Mouse (Mus musculus) kidney, adult 2 months (tissue): Measurements from ENCODE around the gene Onecut1. TPM values are rescaled to one million over a fixed set of nuclear protein-coding genes. Genes with fewer than 3 reads are reported as not detected.

Source experiments
- DNase-seq: peaks from one replicate; pipeline ENCODE4 v3.0.0; 2021
- H3K27ac ChIP-seq: fragments of 200-500 bp; 2 replicates; pipeline ENCODE4 v1.5.1; 2012; ENCODE audit warnings: low read depth, low read length, control low read depth, inconsistent platforms; ENCODE audit not compliant: insufficient read depth
- H3K27me3 ChIP-seq: fragments of 200-500 bp; replicated peaks from 2 replicates; pipeline ENCODE4 v1.6.1; 2012; ENCODE audit warnings: mild to moderate bottlenecking, moderate library complexity, low read length, inconsistent platforms; ENCODE audit not compliant: control insufficient read depth, insufficient read depth
- H3K36me3 ChIP-seq: fragments of 200-500 bp; 2 replicates; pipeline ENCODE4 v1.6.1; 2012; ENCODE audit warnings: mild to moderate bottlenecking, moderate library complexity, low read length, inconsistent platforms; ENCODE audit not compliant: control insufficient read depth, insufficient read depth
- H3K4me1 ChIP-seq: fragments of 200-500 bp; 2 replicates; pipeline ENCODE4 v1.6.1; 2011; ENCODE audit warnings: low read length; ENCODE audit not compliant: control insufficient read depth, insufficient read depth
- H3K4me3 ChIP-seq: fragments of 200-500 bp; 2 replicates; pipeline ENCODE4 v1.5.1; 2011; ENCODE audit warnings: mild to moderate bottlenecking, low read depth, low read length, control low read depth; ENCODE audit not compliant: insufficient read depth
- CTCF ChIP-seq: fragments of 200-500 bp; conservative IDR thresholded peaks from 2 replicates; pipeline ENCODE4 v1.5.1; 2011; ENCODE audit warnings: low read depth, mild to moderate bottlenecking, control low read depth, low read length, moderate library complexity, mixed read lengths; ENCODE audit not compliant: insufficient read depth, insufficient read length
- POLR2A ChIP-seq: fragments of 200-500 bp; IDR thresholded peaks from one replicate; pipeline ENCODE4 v1.6.1; 2011; ENCODE audit warnings: low read depth, low read length, control low read depth
- WGBS: fragments of 180-500 bp; shearing (Covaris S2); methylation state at CpG from one replicate; pipeline ENCODE4 v1.1.7; 2018; 5-methylcytosine and 5-hydroxymethylcytosine counted together
- polyA plus RNA-seq: library from polyadenylated mRNA; depleted of rRNA; stranded (reverse); fragments of >200 nt; gene quantifications from 2 replicates; pipeline ENCODE4 v1.2.3, GENCODE M21; 2012

Onecut1 gene
- polyA plus RNA-seq, 1 experiment, result not detected

- Histone ChIP-seq H3K36me3 (no peaks in the 10 kb centered on the region), H3K4me3 (no peak overlapping the region), H3K27ac (no peak overlapping the region), H3K4me1 (no peaks in the 10 kb centered on the region), H3K27me3 (0 out of 2 replicates have a peak, but pooled peaks cover 5% of the 10 kb centered on the region)
- no peak for DNase-seq
- TF ChIP-seq POLR2A (no peak), CTCF (no peak)
- WGBS, result 3% methylated on average over 22 of the region's 22 CpGs
Observed at GRCm38 (mm10) chr9:74868336-74868950, 6.7 kb downstream of the Onecut1 start.

- H3K4me3 ChIP-seq, result no peak overlapping the region
- no peaks in the 10 kb centered on the region for H3K4me1 ChIP-seq
- H3K27me3 ChIP-seq, result 0 out of 2 replicates have a peak, but pooled peaks cover 3% of the 10 kb centered on the region
- no peak overlapping the region for H3K27ac ChIP-seq
- H3K36me3 ChIP-seq, result no peaks in the 10 kb centered on the region
- TF ChIP-seq POLR2A (no peak), CTCF (peak; percentile 83)
- peak; percentile 64 for DNase-seq
- 18% methylated on average over 13 of the region's 13 CpGs for WGBS
Observed at GRCm38 (mm10) chr9:74870960-74871688, 9.4 kb downstream of the Onecut1 start.

GRCm38 (mm10) chr9:74876328-74876727 is 14.6 kb downstream of the Onecut1 start:
- WGBS, result 64% methylated on average over 6 of the region's 6 CpGs
- no peaks in the 10 kb centered on the region for H3K27me3 ChIP-seq
- no peaks in the 10 kb centered on the region for H3K36me3 ChIP-seq
- H3K27ac ChIP-seq, result no peak overlapping the region
- no peaks in the 10 kb centered on the region for H3K4me1 ChIP-seq
- TF ChIP-seq POLR2A (no peak), CTCF (0 out of 2 replicates have a peak, but pooled peaks have one; percentile 11)
- no peak for DNase-seq
- no peak overlapping the region for H3K4me3 ChIP-seq

- Histone ChIP-seq H3K27ac (no peak overlapping the region), H3K27me3 (no peaks in the 10 kb centered on the region), H3K4me1 (no peaks in the 10 kb centered on the region), H3K36me3 (no peaks in the 10 kb centered on the region), H3K4me3 (no peak overlapping the region)
- WGBS, result 50% methylated on average over 2 of the region's 2 CpGs
- TF ChIP-seq CTCF (no peak), POLR2A (no peak)
- DNase-seq, result no peak
Observed at GRCm38 (mm10) chr9:74877709-74878108, 16.0 kb downstream of the Onecut1 start.

- WGBS, result 76% methylated on average over 4 of the region's 4 CpGs
- no peak for TF ChIP-seq POLR2A
- TF ChIP-seq CTCF, result no peak
- Histone ChIP-seq H3K27me3 (no peaks in the 10 kb centered on the region), H3K4me1 (no peaks in the 10 kb centered on the region), H3K36me3 (no peaks in the 10 kb centered on the region), H3K4me3 (no peak overlapping the region), H3K27ac (no peak overlapping the region)
- no peak for DNase-seq
Observed at GRCm38 (mm10) chr9:74887866-74888265, 26.1 kb downstream of the Onecut1 start.

GRCm38 (mm10) chr9:74896742-74897141 is 35.0 kb downstream of the Onecut1 start:
- TF ChIP-seq POLR2A, result no peak
- no peak for TF ChIP-seq CTCF
- 86% methylated on average over 7 of the region's 7 CpGs for WGBS
- no peaks in the 10 kb centered on the region for H3K4me1 ChIP-seq
- no peak for DNase-seq
- H3K36me3 ChIP-seq, result no peaks in the 10 kb centered on the region
- H3K4me3 ChIP-seq, result no peak overlapping the region
- H3K27ac ChIP-seq, result no peak overlapping the region
- no peaks in the 10 kb centered on the region; the same call in 1 of the 2 replicates for H3K27me3 ChIP-seq

- no peak overlapping the region for H3K4me3 ChIP-seq
- H3K36me3 ChIP-seq, result no peaks in the 10 kb centered on the region
- H3K27me3 ChIP-seq, result no peaks in the 10 kb centered on the region; the same call in 1 of the 2 replicates
- TF ChIP-seq CTCF, result no peak
- no peak for TF ChIP-seq POLR2A
- no peak overlapping the region for H3K27ac ChIP-seq
- 83% methylated on average over 4 of the region's 4 CpGs for WGBS
- no peaks in the 10 kb centered on the region for H3K4me1 ChIP-seq
- DNase-seq, result no peak
Observed at GRCm38 (mm10) chr9:74897375-74897982, 35.8 kb downstream of the Onecut1 start.
